10 mouse cellular contexts compared by ENCODE assay signal in the genomic region with DNA sequence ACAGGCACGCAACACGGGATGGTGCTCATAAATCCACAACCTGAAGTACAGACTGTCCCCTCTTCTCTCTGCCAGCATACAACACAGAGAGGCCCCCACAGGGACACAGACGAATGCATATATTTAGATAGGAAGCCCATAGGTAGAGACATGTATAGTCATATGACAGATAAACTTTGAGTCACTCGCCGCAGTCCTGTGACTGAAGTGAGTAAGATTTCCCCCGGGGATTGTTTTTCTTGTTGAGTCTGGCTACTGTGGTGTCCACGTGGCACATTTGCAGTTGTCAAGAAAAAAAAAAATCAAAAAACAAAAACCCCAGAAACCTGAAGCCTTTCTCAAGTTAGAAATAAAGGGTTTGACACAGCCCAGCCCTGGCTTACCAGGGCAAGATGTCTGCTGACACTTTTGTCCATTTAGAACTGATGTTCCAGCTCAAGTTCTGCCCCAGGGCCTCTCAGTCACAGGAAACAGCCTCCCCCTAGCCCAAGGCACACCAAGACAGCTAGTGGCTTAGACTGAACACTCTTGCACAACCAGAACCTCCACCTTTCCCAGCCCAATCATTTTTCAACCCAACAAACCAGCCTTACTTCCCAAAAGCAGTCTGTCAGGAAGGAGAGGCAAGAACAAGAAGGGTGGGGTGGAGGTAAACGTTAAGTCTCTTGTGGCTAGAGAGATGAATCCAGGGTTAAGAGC. TPM values are rescaled to one million over a fixed set of nuclear protein-coding genes. Genes with fewer than 3 reads are reported as not detected.
A peak's percentile ranks its signal among the peaks of the same experiment; 100 is the strongest.
DNase-seq lines count a peak whose midpoint lies in the region; ATAC-seq lines count a peak whose summit lies in the region.
"Had no signal": no experiment of that assay in that cellular context is flagged by ENCODE, and none has a peak within 500 bp of the region (broad histone marks: within the 10 kb centered on the region; RNA-seq: fewer than 3 reads in every experiment).

No protein-coding gene starts in this region.

- intact Hi-C loops in left cerebral cortex, postnatal 36 days (cut with DNase I): no loop called here

- no peaks in the 10 kb centered on the region for H3K9me3 ChIP-seq in forebrain, embryonic 10.5 days
- no peaks in the 10 kb centered on the region for H3K9me3 ChIP-seq in forebrain, embryonic 11.5 days (ENCODE audit: control insufficient read depth, low read length)
- no peaks in the 10 kb centered on the region for H3K9me3 ChIP-seq in liver, embryonic 11.5 days (ENCODE audit: control insufficient read depth, low read length)
- H3K9me3 ChIP-seq: G1E had no signal

- H3K27ac ChIP-seq in forebrain, embryonic 10.5 days: 0 out of 2 replicates have a peak overlapping the region, but pooled peaks have one; percentile 3
- no peak overlapping the region for H3K27ac ChIP-seq in forebrain, embryonic 11.5 days (ENCODE audit: low read depth, low read length)
- peak overlapping the region; percentile 33; the same call in 1 of the 2 replicates for H3K27ac ChIP-seq in liver, embryonic 11.5 days (ENCODE audit: low read depth, low read length)

- no peak overlapping the region for H3K9ac ChIP-seq in forebrain, embryonic 11.5 days (ENCODE audit: low read length)
- peak overlapping the region; percentile 38; the same call in 1 of the 2 replicates for H3K9ac ChIP-seq in liver, embryonic 11.5 days (ENCODE audit: low read depth, low read length)

- ATAC-seq in forebrain, embryonic 11.5 days (replicated peaks; ENCODE audit: low FRiP score): no peak
- ATAC-seq in liver, embryonic 11.5 days (replicated peaks; ENCODE audit: low FRiP score): peak; percentile 60; the same call in 1 of the 2 replicates
- no peak for ATAC-seq in cerebellum, adult (ENCODE audit: insufficient number of reproducible peaks, low FRiP score, low TSS enrichment)

- H3K4me1 ChIP-seq in forebrain, embryonic 10.5 days: peaks cover 12% of the 10 kb centered on the region
- no peaks in the 10 kb centered on the region for H3K4me1 ChIP-seq in forebrain, embryonic 11.5 days (replicated peaks; ENCODE audit: control insufficient read depth, insufficient read depth, low read length)
- peaks cover 23% of the 10 kb centered on the region for H3K4me1 ChIP-seq in liver, embryonic 11.5 days (replicated peaks; ENCODE audit: control insufficient read depth, insufficient read depth, low read length)

- H3K4me3 ChIP-seq in forebrain, embryonic 10.5 days: no peak overlapping the region
- no peak overlapping the region for H3K4me3 ChIP-seq in forebrain, embryonic 11.5 days (ENCODE audit: low read depth, low read length)
- H3K4me3 ChIP-seq in liver, embryonic 11.5 days (ENCODE audit: low read depth, low read length): no peak overlapping the region; the same call in 1 of the 2 replicates

- no peaks in the 10 kb centered on the region for H3K36me3 ChIP-seq in forebrain, embryonic 10.5 days (replicated peaks)
- no peaks in the 10 kb centered on the region for H3K36me3 ChIP-seq in forebrain, embryonic 11.5 days (ENCODE audit: control insufficient read depth, insufficient read depth, low read length)
- H3K36me3 ChIP-seq in liver, embryonic 11.5 days (ENCODE audit: control insufficient read depth, insufficient read depth, low read length): no peaks in the 10 kb centered on the region
- H3K36me3 ChIP-seq: G1E had no signal

- no peaks in the 10 kb centered on the region for H3K27me3 ChIP-seq in forebrain, embryonic 10.5 days (ENCODE audit: poor library complexity, severe bottlenecking)
- H3K27me3 ChIP-seq in forebrain, embryonic 11.5 days (ENCODE audit: control insufficient read depth, insufficient read depth, low read length): no peaks in the 10 kb centered on the region
- H3K27me3 ChIP-seq in liver, embryonic 11.5 days (replicated peaks; ENCODE audit: control insufficient read depth, insufficient read depth, low read length): no peaks in the 10 kb centered on the region

- H3K4me2 ChIP-seq in forebrain, embryonic 11.5 days (ENCODE audit: low read depth, low read length, severe bottlenecking): no peak overlapping the region
- H3K4me2 ChIP-seq in liver, embryonic 11.5 days: peak overlapping the region; percentile 63

- WGBS in forebrain, embryonic 10.5 days: 77% methylated on average over 8 of the region's 8 CpGs
- 76% methylated on average over 8 of the region's 8 CpGs for WGBS in forebrain, embryonic 11.5 days
- 26% methylated on average over 8 of the region's 8 CpGs for WGBS in liver, embryonic 11.5 days

- no peak for DNase-seq in forebrain, embryonic 10.5 days (ENCODE audit: extremely low spot score, low spot score)
- DNase-seq in forebrain, embryonic 11.5 days (ENCODE audit: low spot score): no peak
- peak; percentile 19 for DNase-seq in thymus, postnatal 14 days
- no peak for DNase-seq in thymus, adult 18-20 months
- DNase-seq in liver, embryonic 11.5 days (ENCODE audit: low spot score): no peak
- no peak for DNase-seq in left cerebral cortex, postnatal 36 days (ENCODE audit: low spot score in 2 of 2)
- no peak for DNase-seq in frontal cortex, postnatal 36 days (ENCODE audit: low spot score in 2 of 2)
- DNase-seq: cerebellum, adult 11-12 months had no signal

RNA-seq across cellular contexts. Expression of gene Smu1, which starts 24.2 kb away (rescaled TPM):
- polyA plus RNA-seq in forebrain, embryonic 10.5 days (2016; fragmentation: Nextera tagmentation; extraction: Ambion mirVana): 196 and 198 TPM in 2 replicates
- polyA plus RNA-seq in forebrain, embryonic 11.5 days (2014; fragmentation: Nextera tagmentation; extraction: Ambion mirVana): 185 and 191 TPM in 2 replicates
- 167 and 178 TPM in 2 replicates for polyA plus RNA-seq in liver, embryonic 11.5 days (2014; fragmentation: Nextera tagmentation; extraction: Ambion mirVana)
- total RNA-seq in left cerebral cortex, postnatal 36 days (2021): 10 to 100 TPM; 48.2 TPM

RNA-seq across cellular contexts. Expression of gene Dnaja1, which starts 60.0 kb away (rescaled TPM):
- 570 and 635 TPM in 2 replicates for polyA plus RNA-seq in forebrain, embryonic 10.5 days (2016; fragmentation: Nextera tagmentation; extraction: Ambion mirVana)
- 640 and 645 TPM in 2 replicates for polyA plus RNA-seq in forebrain, embryonic 11.5 days (2014; fragmentation: Nextera tagmentation; extraction: Ambion mirVana)
- polyA plus RNA-seq in liver, embryonic 11.5 days (2014; fragmentation: Nextera tagmentation; extraction: Ambion mirVana): 389 and 420 TPM in 2 replicates
- total RNA-seq in left cerebral cortex, postnatal 36 days (2021): 100 to 1,000 TPM; 267 to 314 TPM
